ENCODE assay signal across 8 mouse cellular contexts in genomic region chr2:74704393-74704998, GRCm38 (mm10). TPM values are rescaled to one million over a fixed set of nuclear protein-coding genes. Genes with fewer than 3 reads are reported as not detected.
DNase-seq lines count a peak whose midpoint lies in the region; ATAC-seq and TF ChIP-seq lines count a peak whose summit lies in the region.

Gene Hoxd8, plus strand, starts transcription at chr2:74704615.

- H3K36me3 ChIP-seq in heart, embryonic 12.5 days: no peaks in the 10 kb centered on the region
- no peaks in the 10 kb centered on the region for H3K36me3 ChIP-seq in heart, postnatal 0 days (replicated peaks; ENCODE audit: control insufficient read depth, insufficient read depth, low read length)
- no peaks in the 10 kb centered on the region for H3K36me3 ChIP-seq in limb, embryonic 11.5 days (ENCODE audit: control insufficient read depth, insufficient read depth, low read length)

- H3K27ac ChIP-seq in heart, embryonic 12.5 days (ENCODE audit: poor library complexity, severe bottlenecking): no peak within 1 kb of the TSS
- H3K27ac ChIP-seq in bone marrow macrophage, adult 2 months (ENCODE audit: insufficient read depth, low read depth, low read length): no peak within 1 kb of the TSS
- peak within 1 kb of the TSS; percentile 7; the same call in 1 of the 2 replicates for H3K27ac ChIP-seq in heart, postnatal 0 days (ENCODE audit: low read depth)
- H3K27ac ChIP-seq in limb, embryonic 11.5 days (replicated peaks; ENCODE audit: low read depth, low read length): peak within 1 kb of the TSS; percentile 99

- no peak for TF ChIP-seq POLR2A in bone marrow macrophage, adult 2 months (IDR thresholded peaks at IDR 0.05; ENCODE audit: borderline replicate concordance, low read depth, low read length)

- H3K27me3 ChIP-seq in heart, embryonic 12.5 days (replicated peaks): peaks cover 89% of the 10 kb centered on the region
- peaks cover 98% of the 10 kb centered on the region for H3K27me3 ChIP-seq in heart, postnatal 0 days (ENCODE audit: control insufficient read depth, insufficient read depth, low read length)
- H3K27me3 ChIP-seq in limb, embryonic 11.5 days (ENCODE audit: control insufficient read depth, insufficient read depth, low read length): no peaks in the 10 kb centered on the region

- peaks cover 13% of the 10 kb centered on the region for H3K4me1 ChIP-seq in heart, embryonic 12.5 days (replicated peaks)
- H3K4me1 ChIP-seq in bone marrow macrophage, adult 2 months (ENCODE audit: control insufficient read depth, insufficient read depth, low read length): no peaks in the 10 kb centered on the region
- no peaks in the 10 kb centered on the region for H3K4me1 ChIP-seq in heart, postnatal 0 days (ENCODE audit: control insufficient read depth, insufficient read depth)
- H3K4me1 ChIP-seq in limb, embryonic 11.5 days (ENCODE audit: control insufficient read depth, insufficient read depth, low read length): peaks cover 31% of the 10 kb centered on the region

- no peak for TF ChIP-seq EP300 in heart, postnatal 0 days (IDR thresholded peaks at IDR 0.05; ENCODE audit: low read depth)

- peak within 1 kb of the TSS; percentile 88 for H3K4me2 ChIP-seq in heart, embryonic 12.5 days
- peak within 1 kb of the TSS; percentile 72 for H3K4me2 ChIP-seq in heart, postnatal 0 days (ENCODE audit: low read depth, low read length)
- peak within 1 kb of the TSS; percentile 92 for H3K4me2 ChIP-seq in limb, embryonic 11.5 days (ENCODE audit: low read depth, severe bottlenecking)

- ATAC-seq in heart, embryonic 12.5 days (ENCODE audit: insufficient number of reproducible peaks, low FRiP score): peak; percentile 55; the same call in 1 of the 2 replicates
- no peak for ATAC-seq in heart, postnatal 0 days (ENCODE audit: insufficient read depth, low read depth)
- 0 out of 2 replicates have a peak, but pooled peaks have one; percentile 18 for ATAC-seq in limb, embryonic 11.5 days (ENCODE audit: insufficient number of reproducible peaks, low FRiP score, low TSS enrichment, low read depth)

- peak within 1 kb of the TSS; percentile 54 for H3K4me3 ChIP-seq in heart, embryonic 12.5 days
- peak within 1 kb of the TSS; percentile 30 for H3K4me3 ChIP-seq in bone marrow macrophage, adult 2 months (ENCODE audit: insufficient read depth, low read length)
- peak within 1 kb of the TSS; percentile 52 for H3K4me3 ChIP-seq in heart, postnatal 0 days (ENCODE audit: low read depth, low read length)
- H3K4me3 ChIP-seq in limb, embryonic 11.5 days (ENCODE audit: low read depth, low read length): peak within 1 kb of the TSS; percentile 55

- 1% methylated on average over 36 of the region's 52 CpGs for WGBS in heart, embryonic 12.5 days
- under 1% methylated on average over 42 of the region's 52 CpGs for WGBS in heart, postnatal 0 days
- WGBS in limb, embryonic 11.5 days: under 1% methylated on average over 40 of the region's 52 CpGs

- no peak for DNase-seq in heart, adult 8-10 months (ENCODE audit: low spot score)
- DNase-seq in heart, postnatal 0 days (ENCODE audit: low spot score): no peak
- DNase-seq in limb, embryonic 11.5 days (ENCODE audit: low spot score): peak; percentile 88
- peak; percentile 79 for DNase-seq in ovary, postnatal 36 days (ENCODE audit: low spot score)
- DNase-seq in B cell, adult 2 months: no peak
- no peak for DNase-seq in MN1 (ENCODE audit: low spot score)

- H3K9ac ChIP-seq in heart, embryonic 12.5 days: peak within 1 kb of the TSS; percentile 62; the same call in 1 of the 2 replicates
- peak within 1 kb of the TSS; percentile 39; the same call in 1 of the 2 replicates for H3K9ac ChIP-seq in heart, postnatal 0 days (replicated peaks; ENCODE audit: low read depth, low read length)
- peak within 1 kb of the TSS; percentile 96 for H3K9ac ChIP-seq in limb, embryonic 11.5 days (ENCODE audit: low read length)

- no peaks in the 10 kb centered on the region for H3K9me3 ChIP-seq in heart, embryonic 12.5 days (replicated peaks)
- H3K9me3 ChIP-seq in heart, postnatal 0 days (replicated peaks; ENCODE audit: control insufficient read depth, low read length): no peaks in the 10 kb centered on the region
- H3K9me3 ChIP-seq in limb, embryonic 11.5 days (ENCODE audit: control insufficient read depth, low read length): no peaks in the 10 kb centered on the region

- no peak for TF ChIP-seq CTCF in bone marrow macrophage, adult 2 months (IDR thresholded peaks at IDR 0.05; ENCODE audit: low read depth, low read length)
- no peak for TF ChIP-seq CTCF in heart, postnatal 0 days (IDR thresholded peaks at IDR 0.05; ENCODE audit: low read depth)

RNA-seq across cellular contexts. Expression of gene Hoxd8, which starts in this region (rescaled TPM):
- 0.10 and 0.37 TPM in 2 replicates for polyA plus RNA-seq in heart, embryonic 12.5 days (2016; fragmentation: Nextera tagmentation; extraction: Ambion mirVana)
- total RNA-seq in heart, adult 8-10 months (2022): 1 to 10 TPM in 1 of 4 experiments, under 1 TPM in 3; 0.53 to 1.5 (median 0.76) TPM
- not detected in 2 replicates for polyA plus RNA-seq in bone marrow macrophage, adult 2 months (2012; ENCODE audit: insufficient read depth, insufficient read length, missing spikeins)
- total RNA-seq in heart, postnatal 0 days (2014; rRNA removed; ENCODE audit: low replicate concordance): 1.5 TPM in 1 of 2 replicates, not detected in the other
- polyA plus RNA-seq in heart, postnatal 0 days (2015; fragmentation: Nextera tagmentation; extraction: Ambion mirVana): 0.23 and 0.26 TPM in 2 replicates
- polyA plus RNA-seq in limb, embryonic 11.5 days (2014; fragmentation: Nextera tagmentation; extraction: Ambion mirVana): 11.6 and 13.1 TPM in 2 replicates

Comparison
In these comparisons a context has a peak if more than half of its experiments do, and no peak if none do; other contexts are left out.
1. H3K27ac ChIP-seq: peak in heart, postnatal 0 days (single experiment) and limb, embryonic 11.5 days (single experiment); none in heart, embryonic 12.5 days (single experiment) and bone marrow macrophage, adult 2 months (single experiment).
2. Peak in ATAC-seq, H3K4me3 ChIP-seq, H3K9ac ChIP-seq and H3K4me2 ChIP-seq in heart, embryonic 12.5 days; RNA of the gene not detected or under 1 TPM.
3. H3K9ac ChIP-seq: peak in every context shown above with its lines; median percentile 96 in limb, embryonic 11.5 days; 62 in heart, embryonic 12.5 days; 39 in heart, postnatal 0 days.
4. DNase-seq: peak in limb, embryonic 11.5 days (single experiment) and ovary, postnatal 36 days (single experiment); none in heart, adult 8-10 months (single experiment), heart, postnatal 0 days (single experiment), B cell, adult 2 months (0 of 2) and MN1 (single experiment).
5. Peak in every context shown above with its lines, with median percentiles within 50 percentile points of each other: H3K4me2 ChIP-seq and H3K4me3 ChIP-seq.